Mouse (Mus musculus) heart, embryonic 14.5 days (tissue): ENCODE measurements around the gene Ssx2ip. TPM values are rescaled to one million over a fixed set of nuclear protein-coding genes. Genes with fewer than 3 reads are reported as not detected.
A peak's percentile ranks its signal among the peaks of the same experiment; 100 is the strongest.

Experiments used
- ATAC-seq: fragments of 200-750 bp; cut with Nextera tagmentation; 2 replicates; pipeline ENCODE4 v1.8.0; 2017; ENCODE audit warnings: low read depth, moderate TSS enrichment; ENCODE audit not compliant: insufficient number of reproducible peaks, insufficient read depth, low FRiP score
- H3K27ac ChIP-seq, 2 experiments: fragments of 200-500 bp in 1 of 2; fragments of 300-500 bp in 1 of 2; sonication (generic) in 1 of 2; replicated peaks in 1 of 2; 2 replicates each; pipeline ENCODE4 v1.5.1; 2012 to 2014; ENCODE audit warnings: low read depth in 2 of 2, low read length in 2 of 2, control low read depth in 1 of 2, mild to moderate bottlenecking in 1 of 2, mixed read lengths in 1 of 2; ENCODE audit not compliant: control insufficient read depth in 1 of 2, insufficient read depth in 1 of 2
- H3K27me3 ChIP-seq: fragments of 300-500 bp; sonication (generic); 2 replicates; pipeline ENCODE4 v1.6.1; 2014; ENCODE audit warnings: mild to moderate bottlenecking, low read length, control low read depth; ENCODE audit not compliant: control insufficient read depth, insufficient read depth
- H3K36me3 ChIP-seq: fragments of 300-500 bp; sonication (generic); 2 replicates; pipeline ENCODE4 v1.6.1; 2014; ENCODE audit warnings: mild to moderate bottlenecking, control low read depth, low read length, mixed read lengths; ENCODE audit not compliant: control insufficient read depth, insufficient read depth
- H3K4me1 ChIP-seq, 2 experiments: fragments of 200-500 bp in 1 of 2; fragments of 300-500 bp in 1 of 2; sonication (generic) in 1 of 2; 2 replicates each; pipeline ENCODE4 v1.6.1; 2012 to 2014; ENCODE audit warnings: low read length in 2 of 2, control low read depth in 1 of 2, mixed read lengths in 1 of 2; ENCODE audit not compliant: control insufficient read depth in 2 of 2, insufficient read depth in 2 of 2
- H3K4me2 ChIP-seq: fragments of 300-500 bp; sonication (generic); 2 replicates; pipeline ENCODE4 v1.6.1; 2014; ENCODE audit warnings: mild to moderate bottlenecking, low read length
- H3K4me3 ChIP-seq, 2 experiments: fragments of 200-500 bp in 1 of 2; fragments of 300-500 bp in 1 of 2; sonication (generic) in 1 of 2; 2 replicates each; pipeline ENCODE4 v1.5.1; 2012 to 2014; ENCODE audit warnings: low read length in 2 of 2, mild to moderate bottlenecking in 2 of 2, control low read depth in 1 of 2, low read depth in 1 of 2, moderate library complexity in 1 of 2; ENCODE audit not compliant: control insufficient read depth in 1 of 2, insufficient read depth in 1 of 2
- H3K9ac ChIP-seq: fragments of 300-500 bp; sonication (generic); 2 replicates; pipeline ENCODE4 v1.6.1; 2014; ENCODE audit warnings: mild to moderate bottlenecking, low read length
- H3K9me3 ChIP-seq: fragments of 300-500 bp; sonication (generic); 2 replicates; pipeline ENCODE4 v1.6.1; 2016; ENCODE audit warnings: low read length, control low read depth; ENCODE audit not compliant: control insufficient read depth
- WGBS: fragments of 180-500 bp; shearing (Covaris S2); extraction: QIAGEN DNeasy Blood & Tissue Kit; methylation state at CpG from one replicate; pipeline ENCODE4 v1.1.7; 2014; 5-methylcytosine and 5-hydroxymethylcytosine counted together
- polyA plus RNA-seq: library from polyadenylated mRNA; unstranded; fragments of >200 nt; fragmentation: Nextera tagmentation; extraction: Ambion mirVana; gene quantifications from 2 replicates; pipeline ENCODE4 v1.2.1, GENCODE M21; 2014

The Ssx2ip gene
- polyA plus RNA-seq, 1 experiment from 2014 or later, result 17.1 TPM

DNA sequence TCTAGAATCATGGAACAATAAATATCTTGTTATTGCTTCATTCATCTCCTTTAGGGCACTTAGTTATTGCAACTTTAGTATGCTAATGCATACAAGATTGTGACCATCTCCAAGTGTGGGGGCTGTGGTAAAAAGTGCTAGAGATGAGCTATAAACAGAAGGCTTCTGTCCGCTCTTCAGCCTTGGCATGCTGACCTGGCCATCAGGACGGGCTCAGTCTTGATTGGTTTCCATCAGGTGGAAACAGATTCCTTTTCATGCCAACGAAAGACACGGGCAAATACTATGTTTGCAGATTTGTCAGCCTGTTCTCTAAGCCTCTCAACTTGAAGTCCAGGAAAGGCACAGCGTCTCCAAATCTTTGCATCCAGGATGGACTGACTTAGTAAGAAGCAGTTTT is 42.7 kb downstream of the Ssx2ip start:
- Histone ChIP-seq H3K27ac (no peak overlapping the region), H3K36me3 (peaks cover 7% of the 10 kb centered on the region; the same call in 1 of the 2 replicates), H3K9me3 (peaks cover 5% of the 10 kb centered on the region; the same call in 1 of the 2 replicates), H3K4me3 (no peak overlapping the region), H3K9ac (no peak overlapping the region), H3K27me3 (no peaks in the 10 kb centered on the region), H3K4me2 (no peak overlapping the region), H3K4me1 (peaks cover 0 to 2% of the 10 kb centered on the region in 2 experiments; a peak in 1 of 4 replicates)
- WGBS, result 89% methylated on average over 5 of the region's 5 CpGs
- no peak for ATAC-seq

GRCm38 (mm10) chr3:146447598-146447997 is 43.2 kb downstream of the Ssx2ip start:
- 85% methylated on average over 3 of the region's 3 CpGs for WGBS
- H3K27ac ChIP-seq, result no peak overlapping the region

DNA sequence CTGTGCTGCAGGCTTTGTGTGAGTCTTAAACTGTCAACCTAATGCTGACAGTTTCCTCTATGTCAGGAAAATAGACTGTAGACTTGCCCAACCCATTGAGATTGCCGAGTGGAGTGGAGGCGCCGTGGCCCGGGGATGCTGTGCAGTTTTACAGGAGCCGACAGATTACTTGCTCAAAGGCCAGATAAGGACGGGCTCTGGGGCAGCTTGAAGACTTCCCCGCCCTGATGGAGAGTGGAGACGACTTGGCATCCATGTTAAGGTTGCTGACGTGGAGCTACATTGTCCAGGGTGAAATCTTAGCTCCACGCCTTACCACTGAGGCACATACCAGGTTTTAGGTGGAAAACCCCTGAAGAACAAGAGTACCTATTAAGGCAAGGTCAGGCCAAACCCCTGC is 43.9 kb downstream of the Ssx2ip start:
- no peak for ATAC-seq
- Histone ChIP-seq H3K4me1 (peaks cover 0 to 2% of the 10 kb centered on the region in 2 experiments; a peak in 1 of 4 replicates), H3K4me2 (no peak overlapping the region), H3K27me3 (no peaks in the 10 kb centered on the region), H3K36me3 (peaks cover 4% of the 10 kb centered on the region; the same call in 1 of the 2 replicates), H3K9me3 (peaks cover 5% of the 10 kb centered on the region; the same call in 1 of the 2 replicates), H3K9ac (no peak overlapping the region), H3K27ac (no peak overlapping the region), H3K4me3 (no peak overlapping the region)
- 50% methylated on average over 10 of the region's 10 CpGs for WGBS

More at GRCm38 (mm10) chr3:146447598-146447997, 43.2 kb downstream of the Ssx2ip start:
- Histone ChIP-seq H3K9ac (no peak overlapping the region), H3K9me3 (peaks cover 5% of the 10 kb centered on the region; the same call in 1 of the 2 replicates), H3K27me3 (no peaks in the 10 kb centered on the region), H3K4me2 (no peak overlapping the region), H3K4me3 (no peak overlapping the region), H3K4me1 (peaks cover 0 to 2% of the 10 kb centered on the region in 2 experiments; a peak in 1 of 4 replicates), H3K36me3 (peaks cover 5% of the 10 kb centered on the region; the same call in 1 of the 2 replicates)
- no peak for ATAC-seq

- no peak overlapping the region; a peak in 1 of 4 replicates for H3K27ac ChIP-seq
- no peaks in the 10 kb centered on the region for H3K36me3 ChIP-seq
- no peak overlapping the region for H3K9ac ChIP-seq
- no peak overlapping the region for H3K4me3 ChIP-seq
- no peaks in the 10 kb centered on the region for H3K27me3 ChIP-seq
- H3K4me1 ChIP-seq, result peaks cover 0 to 2% of the 10 kb centered on the region in 2 experiments; a peak in 1 of 4 replicates
- H3K4me2 ChIP-seq, result no peak overlapping the region
- WGBS, result 56% methylated on average over 6 of the region's 6 CpGs
- peaks cover 5% of the 10 kb centered on the region; the same call in 1 of the 2 replicates for H3K9me3 ChIP-seq
- no peak for ATAC-seq
Observed at GRCm38 (mm10) chr3:146448969-146449368, 44.5 kb downstream of the Ssx2ip start.

- no peaks in the 10 kb centered on the region for H3K36me3 ChIP-seq
- peak within 1 kb of the TSS; percentile 79 for H3K4me2 ChIP-seq
- no peak; the same call in 1 of the 2 replicates for ATAC-seq
- peaks cover 5% of the 10 kb centered on the region; the same call in 1 of the 2 replicates for H3K9me3 ChIP-seq
- peak within 1 kb of the TSS; percentile 76 to 77 for H3K27ac ChIP-seq
- WGBS, result 49% methylated on average over 9 of the region's 9 CpGs
- H3K9ac ChIP-seq, result peak within 1 kb of the TSS; percentile 79
- peak within 1 kb of the TSS; percentile 67 to 73 for H3K4me3 ChIP-seq
- H3K27me3 ChIP-seq, result no peaks in the 10 kb centered on the region
- H3K4me1 ChIP-seq, result peaks cover 0 to 2% of the 10 kb centered on the region in 2 experiments; a peak in 1 of 4 replicates
Observed at GRCm38 (mm10) chr3:146449745-146450250, 45.4 kb downstream of the Ssx2ip start, which contains the start of gene Ctbs. TSS of gene Ctbs (plus strand) at chr3:146449795.

DNA sequence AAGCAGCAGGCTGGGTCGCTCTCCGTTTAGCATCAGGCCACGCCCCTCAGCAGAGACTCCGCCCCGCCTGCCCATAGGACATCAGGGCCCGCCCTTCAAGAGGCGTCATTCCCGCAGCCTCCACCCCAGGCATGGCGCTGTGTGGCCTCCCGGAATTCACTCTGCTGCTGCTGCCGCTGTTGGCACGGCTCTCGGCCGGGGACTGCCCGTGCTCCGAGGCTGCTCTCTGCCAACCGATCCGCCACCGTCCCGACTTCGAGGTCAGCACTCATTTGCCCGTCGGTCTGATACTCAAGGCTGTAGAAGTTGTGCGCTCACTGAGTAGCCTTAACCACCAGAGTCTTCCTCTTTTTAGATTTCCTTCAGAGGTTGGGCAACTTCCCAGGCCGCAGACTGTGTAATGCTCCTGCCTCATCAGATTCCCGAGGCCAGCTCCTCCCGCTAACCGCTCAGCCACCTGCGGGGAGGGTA is 46.0 kb downstream of the Ssx2ip start:
- Histone ChIP-seq H3K9ac (peak overlapping the region; percentile 79), H3K4me3 (peak overlapping the region; percentile 67 to 73), H3K9me3 (peaks cover 5% of the 10 kb centered on the region; the same call in 1 of the 2 replicates), H3K4me1 (peaks cover 0 to 2% of the 10 kb centered on the region in 2 experiments; a peak in 1 of 4 replicates), H3K27me3 (no peaks in the 10 kb centered on the region), H3K27ac (peak overlapping the region; percentile 76 to 77), H3K4me2 (peak overlapping the region; percentile 79), H3K36me3 (peaks cover 3% of the 10 kb centered on the region)
- peak; percentile 98 for ATAC-seq
- under 1% methylated on average over 29 of the region's 29 CpGs for WGBS

GRCm38 (mm10) chr3:146451375-146451774 is 46.9 kb downstream of the Ssx2ip start:
- WGBS, result 86% methylated on average over 5 of the region's 5 CpGs
- Histone ChIP-seq H3K27ac (no peak overlapping the region), H3K4me2 (peak overlapping the region; percentile 79), H3K4me1 (peaks cover 0 to 2% of the 10 kb centered on the region in 2 experiments; a peak in 1 of 4 replicates), H3K9me3 (no peaks in the 10 kb centered on the region), H3K9ac (no peak overlapping the region), H3K36me3 (peaks cover 10% of the 10 kb centered on the region), H3K4me3 (no peak overlapping the region), H3K27me3 (no peaks in the 10 kb centered on the region)
- ATAC-seq, result no peak
